Mouse (Mus musculus): Measurements from ENCODE around the gene Lax1.

GRCm38 (mm10) chr1:133736664-133737063 lies 46.8 kb upstream of the Lax1 start:
- no peak for TF ChIP-seq CTCF (IDR thresholded peaks at IDR 0.05)
- TF ChIP-seq EP300 (IDR thresholded peaks at IDR 0.05): no peak
